1 mouse cellular context compared by ENCODE assay signal in the genomic region with DNA sequence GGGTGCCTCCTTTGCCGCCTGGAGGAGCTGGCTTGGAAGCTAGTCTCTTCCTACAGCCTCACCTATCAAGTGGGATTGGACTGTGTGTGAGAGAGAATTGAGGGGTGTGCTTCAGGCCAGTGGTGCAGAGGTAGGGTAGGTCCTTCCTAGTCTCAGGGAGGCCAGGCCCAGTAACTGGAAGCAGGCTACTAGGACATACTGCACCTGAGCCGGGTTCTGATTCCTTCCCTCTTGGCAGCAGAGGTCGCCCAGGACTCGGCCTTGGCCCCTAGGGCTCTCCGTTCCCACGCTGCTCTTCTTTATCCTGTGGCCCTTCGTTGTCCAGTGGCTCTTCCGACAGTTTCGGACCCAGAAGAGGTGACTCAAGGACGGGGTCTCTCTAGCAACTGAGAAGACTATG.
TF ChIP-seq lines count a peak whose summit lies in the region.

No protein-coding gene starts in this region.

TF ChIP-seq in MEL, 35 proteins besides CTCF, POLR2A, EP300 and RAD21:
- TF ChIP-seq MAFK (IDR thresholded peaks at IDR 0.05; ENCODE audit: borderline replicate concordance, low read depth, low read length) (no peak), UBTF (IDR thresholded peaks at IDR 0.05; ENCODE audit: borderline replicate concordance, insufficient read depth, low read depth, low read length) (no peak), ZNF384 (IDR thresholded peaks at IDR 0.05; ENCODE audit: low read depth, low read length) (no peak), ZMIZ1 (IDR thresholded peaks at IDR 0.05; ENCODE audit: low read depth, low read length) (peak; percentile 42; the same call in 1 of the 2 replicates), GABPA (IDR thresholded peaks at IDR 0.05; ENCODE audit: low read depth, low read length) (no peak), BHLHE40 (IDR thresholded peaks at IDR 0.05; ENCODE audit: borderline replicate concordance, low read depth, low read length) (no peak), TCF12 (IDR thresholded peaks at IDR 0.05; ENCODE audit: low read depth, low read length) (no peak), USF1 (IDR thresholded peaks at IDR 0.05; ENCODE audit: low read depth, low read length) (no peak)
